Mouse (Mus musculus): ENCODE data around the gene Sesn3.

Gene Sesn3

GRCm38 (mm10) chr9:14350787-14351186, 75.9 kb downstream of the Sesn3 start:
- no peak for DNase-seq (ENCODE audit: low spot score in 2 of 2)

- DNase-seq (ENCODE audit: low spot score in 2 of 2), result no peak
These were observed 77.5 kb downstream of the Sesn3 start for GRCm38 (mm10) chr9:14352337-14352736.

DNA sequence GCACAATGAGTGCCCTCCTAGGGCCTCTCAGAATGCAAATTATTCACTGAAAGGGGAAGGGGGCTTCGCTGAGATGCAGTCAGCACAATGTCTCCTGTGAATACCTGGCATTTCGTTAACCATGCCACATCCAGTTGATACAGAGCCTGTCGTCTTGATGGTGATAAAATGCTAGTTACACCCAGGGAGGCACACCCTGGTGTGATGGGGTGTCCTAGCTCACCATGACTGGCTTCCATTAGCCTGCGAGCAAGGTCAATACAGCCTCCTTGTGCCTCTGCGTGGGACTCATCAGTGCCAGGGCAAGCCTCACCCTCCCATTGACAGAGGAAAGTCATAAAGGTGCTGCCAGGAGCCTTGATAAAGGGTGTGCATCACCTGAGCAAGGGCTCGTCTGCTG, 80.0 kb downstream of the Sesn3 start:
- DNase-seq (ENCODE audit: low spot score in 2 of 2), result no peak

- DNase-seq (ENCODE audit: low spot score in 2 of 2), result peak in 1 of 2 experiments; percentile 17
These were observed 82.2 kb downstream of the Sesn3 start for GRCm38 (mm10) chr9:14357033-14357432.

GRCm38 (mm10) chr9:14362068-14362768, 87.4 kb downstream of the Sesn3 start:
- no peak for DNase-seq (ENCODE audit: low spot score in 2 of 2)

- DNase-seq (ENCODE audit: low spot score in 2 of 2), result no peak
These were observed 88.7 kb downstream of the Sesn3 start for GRCm38 (mm10) chr9:14363540-14363939.

DNA sequence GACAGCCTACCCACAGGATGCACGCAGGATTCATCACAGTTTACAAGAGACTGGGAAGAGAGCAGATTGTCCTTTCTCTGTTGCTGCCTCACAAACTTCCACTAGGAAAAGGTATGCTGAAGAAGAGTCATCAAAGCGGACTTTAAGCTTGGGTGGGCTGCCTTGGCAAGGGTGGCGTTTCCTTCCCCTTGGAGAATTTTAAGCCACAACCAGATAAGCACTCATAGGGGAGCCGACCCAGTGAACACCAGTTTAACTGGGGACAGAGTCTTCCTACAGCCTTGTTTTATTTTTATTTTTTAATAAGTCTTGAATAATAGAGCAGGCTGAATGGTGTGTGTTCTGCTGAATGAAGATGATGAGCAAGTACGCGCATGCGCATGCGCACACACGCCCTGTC, 89.9 kb downstream of the Sesn3 start:
- DNase-seq (ENCODE audit: low spot score in 2 of 2), result no peak

- DNase-seq (ENCODE audit: low spot score in 2 of 2), result no peak
These were observed 90.7 kb downstream of the Sesn3 start for GRCm38 (mm10) chr9:14365481-14366125.

GRCm38 (mm10) chr9:14367850-14368249, 93.0 kb downstream of the Sesn3 start:
- no peak for DNase-seq (ENCODE audit: low spot score in 2 of 2)

DNA sequence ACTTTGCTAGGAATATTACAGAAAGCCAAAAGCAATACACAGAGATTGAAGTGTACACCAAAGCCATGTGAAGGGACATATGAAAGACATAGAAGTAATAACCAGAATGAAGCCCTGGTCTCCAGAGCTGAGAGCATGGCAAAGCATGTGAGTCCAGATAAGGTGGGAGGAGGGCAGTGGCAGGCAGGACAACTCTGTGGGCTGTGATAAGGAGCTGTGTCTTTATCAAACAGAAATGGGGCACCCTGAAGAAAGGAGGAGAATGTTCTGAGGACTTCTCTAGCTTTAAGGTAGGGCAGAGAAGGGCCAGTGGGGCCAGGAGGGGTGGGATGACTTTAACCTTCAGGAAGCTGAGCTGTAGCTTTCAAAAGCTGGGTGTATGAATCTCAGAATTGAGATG, 94.4 kb downstream of the Sesn3 start:
- no peak for DNase-seq (ENCODE audit: low spot score in 2 of 2)

DNA sequence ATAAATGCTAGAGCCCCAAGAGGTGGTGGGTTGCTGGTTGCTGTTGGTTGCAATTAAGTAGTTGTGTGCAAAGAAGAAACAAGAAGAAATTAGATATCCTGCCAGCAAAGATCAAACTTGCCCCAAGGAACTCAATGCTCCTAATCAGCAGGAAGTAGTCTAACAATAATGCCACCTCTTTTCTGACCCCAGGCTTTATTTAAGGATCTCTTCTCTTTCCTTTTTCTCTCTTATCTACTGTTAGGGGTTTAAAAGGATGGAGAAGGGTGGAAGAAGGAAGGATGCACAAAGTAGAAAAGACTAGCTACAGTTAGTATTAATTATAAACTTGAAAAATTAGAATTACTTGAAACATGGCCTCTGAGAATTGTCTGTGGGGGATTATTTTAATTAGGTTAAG, 97.6 kb downstream of the Sesn3 start:
- no peak for DNase-seq (ENCODE audit: low spot score in 2 of 2)

GRCm38 (mm10) chr9:14376149-14376548, 101.3 kb downstream of the Sesn3 start:
- DNase-seq (ENCODE audit: low spot score in 2 of 2), result no peak

- no peak for DNase-seq (ENCODE audit: low spot score in 2 of 2)
These were observed 103.3 kb downstream of the Sesn3 start for GRCm38 (mm10) chr9:14378151-14378550.

DNA sequence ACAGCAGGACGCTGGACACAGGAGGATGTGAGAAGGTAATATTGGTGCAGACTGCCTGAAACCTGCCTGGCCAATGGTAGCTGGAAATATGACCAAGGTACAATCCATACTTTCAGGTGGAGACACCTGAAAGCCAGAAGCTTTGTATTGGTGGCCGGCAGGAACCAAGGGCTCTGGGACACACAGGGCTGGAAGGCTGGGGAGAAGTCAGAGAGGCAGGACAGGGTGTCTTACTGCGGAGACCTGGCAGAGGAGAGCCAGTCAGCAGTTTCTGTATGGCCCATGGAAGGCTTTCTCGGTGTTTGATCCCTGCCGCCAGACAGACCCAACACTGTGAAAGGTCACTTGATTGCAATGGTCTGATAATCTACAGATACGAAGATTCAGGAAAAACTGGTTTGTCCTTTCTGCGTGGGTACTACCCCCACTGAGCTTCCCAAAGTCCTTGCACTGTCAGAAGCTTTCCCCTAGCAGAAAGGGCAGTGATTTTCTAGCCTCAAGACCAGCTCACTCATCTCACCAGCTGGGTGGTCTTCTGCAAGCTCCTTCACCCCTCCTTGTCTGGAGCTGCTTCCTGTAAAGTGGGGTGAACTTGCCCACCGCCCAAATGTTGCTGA, 105.0 kb downstream of the Sesn3 start:
- DNase-seq (ENCODE audit: low spot score in 2 of 2), result no peak

DNA sequence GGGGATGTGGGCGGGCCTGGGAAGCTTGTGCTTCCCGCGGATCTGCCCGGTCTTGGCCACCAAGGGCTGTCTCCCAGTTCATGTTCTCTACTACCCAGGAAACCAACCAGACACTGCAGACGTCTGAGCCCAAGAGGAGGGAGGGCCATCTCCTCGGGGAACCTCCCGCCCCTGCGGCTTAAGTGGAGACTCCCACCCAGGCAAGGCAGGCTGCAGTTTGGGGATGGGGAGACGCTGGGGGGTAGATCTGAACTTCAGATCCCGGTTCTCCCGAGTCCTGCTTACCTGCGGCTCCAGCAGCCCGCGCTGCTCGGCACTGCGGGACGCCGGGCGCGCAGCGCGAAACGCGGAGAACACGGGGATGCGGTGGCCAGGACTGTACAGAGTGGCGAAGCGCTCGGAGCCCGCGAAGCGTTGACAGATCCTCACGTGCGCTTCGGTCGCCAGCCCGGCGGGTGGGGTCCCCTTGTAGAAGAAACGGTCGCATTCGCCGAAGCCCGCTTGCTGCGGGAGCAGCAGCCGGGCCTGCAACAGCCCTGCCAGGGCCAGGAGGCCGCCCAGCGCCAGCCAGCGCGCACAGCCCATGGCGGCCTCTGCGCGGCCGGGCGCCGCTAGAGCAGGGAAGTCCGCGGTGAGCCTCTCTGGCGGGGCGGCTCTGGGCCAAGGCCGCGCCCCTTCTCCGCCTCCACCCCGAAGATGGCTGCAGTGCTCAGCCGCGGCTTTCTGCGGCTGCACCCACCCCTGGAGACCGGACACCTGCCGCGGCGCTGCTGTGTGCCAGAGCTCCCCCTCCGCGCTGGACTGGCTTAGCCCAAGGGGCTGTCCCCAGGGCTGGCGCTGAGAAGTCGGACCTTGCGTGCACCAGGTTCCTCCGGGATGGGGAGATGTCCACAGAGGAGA, 105.8 kb downstream of the Sesn3 start:
- peak; percentile 52 to 64 for DNase-seq (ENCODE audit: low spot score in 2 of 2)

- no peak for DNase-seq (ENCODE audit: low spot score in 2 of 2)
These were observed 106.6 kb downstream of the Sesn3 start, which contains the start of gene Endod1 for GRCm38 (mm10) chr9:14381353-14382055. Gene Endod1, minus strand, starts transcription at chr9:14381507.

DNA sequence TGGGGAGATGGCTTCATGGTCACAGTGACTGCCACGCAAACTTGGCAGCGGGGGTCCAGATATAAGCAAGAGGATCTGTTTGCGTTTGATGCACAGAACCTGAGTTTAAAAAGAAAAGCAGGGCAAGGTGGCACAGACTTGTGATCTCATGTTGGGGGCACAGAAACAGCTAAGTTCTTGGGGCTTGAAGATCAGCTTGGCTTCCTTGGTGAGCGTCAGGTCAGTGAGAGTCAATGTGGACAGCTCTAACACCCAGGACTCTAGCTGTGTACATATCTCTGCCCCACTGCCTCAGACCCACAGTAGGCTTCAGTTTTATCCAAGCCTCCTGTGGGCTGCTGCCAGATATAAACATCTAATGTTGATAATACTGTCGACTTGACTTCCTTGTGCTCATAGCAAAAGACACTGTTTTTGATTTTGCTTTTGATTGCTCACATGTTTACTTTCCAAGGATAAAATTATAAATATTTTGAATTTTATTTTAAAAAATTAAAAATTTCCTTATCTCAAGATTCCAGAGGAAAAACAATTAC, 107.5 kb downstream of the Sesn3 start:
- DNase-seq (ENCODE audit: low spot score in 2 of 2), result no peak

All from thymus, postnatal 10 days (tissue).